Mouse (Mus musculus) spleen, embryonic (tissue): ENCODE measurements around the gene Hspa1a.

Experiments used
- CTCF ChIA-PET: fragments of 350-600 bp; sonication (Branson Sonifier 250); formaldehyde crosslinking; loops from one replicate; lab custom pipeline; 2022; lab: Charles Lee

Gene Hspa1a

GRCm38 (mm10) chr17:34950514-34951455, 21.2 kb downstream of the Hspa1a start:
- CTCF ChIA-PET: no interaction called here

- CTCF ChIA-PET: no interaction called here
Measured at GRCm38 (mm10) chr17:34949553-34949969, 22.4 kb downstream of the Hspa1a start.

GRCm38 (mm10) chr17:34948721-34949552, 23.0 kb downstream of the Hspa1a start:
- CTCF ChIA-PET: interaction anchor here (0.6 to 0.8 kb wide), 3 partner anchors 140 to 222 kb away, joined by 3 to 11 read pairs (median 3); no protein-coding TSS in a partner anchor

GRCm38 (mm10) chr17:34947606-34948005, 24.4 kb downstream of the Hspa1a start:
- CTCF ChIA-PET: interaction anchor here (0.6 to 1.0 kb wide), 3 partner anchors 17 to 48 kb away, joined by 3 to 18 read pairs (median 3); partner anchors contain the start of gene Neu1

- CTCF ChIA-PET: interaction anchor here (0.6 kb wide), 1 partner anchor 11 kb away, joined by 7 read pairs; no protein-coding TSS in a partner anchor
Measured at GRCm38 (mm10) chr17:34946486-34947140, 25.3 kb downstream of the Hspa1a start.

GRCm38 (mm10) chr17:34944362-34944761, 27.6 kb downstream of the Hspa1a start:
- CTCF ChIA-PET: no interaction called here

- CTCF ChIA-PET: interaction anchor here (0.6 to 0.8 kb wide), 2 partner anchors 32 to 117 kb away, joined by 3 to 5 read pairs; no protein-coding TSS in a partner anchor
Measured at GRCm38 (mm10) chr17:34943128-34943815, 28.7 kb downstream of the Hspa1a start.

GRCm38 (mm10) chr17:34941344-34942041, 30.5 kb downstream of the Hspa1a start:
- CTCF ChIA-PET: interaction anchor here (0.7 kb wide), 1 partner anchor 51 kb away, joined by 7 read pairs; no protein-coding TSS in a partner anchor

GRCm38 (mm10) chr17:34937960-34938505, 33.9 kb downstream of the Hspa1a start:
- CTCF ChIA-PET: no interaction called here

GRCm38 (mm10) chr17:34934830-34935229, 37.1 kb downstream of the Hspa1a start:
- CTCF ChIA-PET: no interaction called here

GRCm38 (mm10) chr17:34934031-34934430, 37.9 kb downstream of the Hspa1a start:
- CTCF ChIA-PET: no interaction called here

- CTCF ChIA-PET: no interaction called here
Measured at GRCm38 (mm10) chr17:34932287-34932686, 39.7 kb downstream of the Hspa1a start.

GRCm38 (mm10) chr17:34931735-34932098, 40.2 kb downstream of the Hspa1a start:
- CTCF ChIA-PET: no interaction called here

- CTCF ChIA-PET: interaction anchor here (0.7 kb wide), 1 partner anchor 17 kb away, joined by 3 read pairs; no protein-coding TSS in a partner anchor
Measured at GRCm38 (mm10) chr17:34931061-34931734, 40.8 kb downstream of the Hspa1a start, which contains the start of gene Neu1. Neu1 (plus strand) TSS chr17:34931253.

GRCm38 (mm10) chr17:34928841-34929240, 43.1 kb downstream of the Hspa1a start:
- CTCF ChIA-PET: no interaction called here

GRCm38 (mm10) chr17:34927306-34928019, 44.5 kb downstream of the Hspa1a start:
- CTCF ChIA-PET: no interaction called here

GRCm38 (mm10) chr17:34924258-34924657, 47.7 kb downstream of the Hspa1a start:
- CTCF ChIA-PET: interaction anchor here (0.6 to 1.0 kb wide), 4 partner anchors 8 to 279 kb away, joined by 3 to 5 read pairs (median 3); no protein-coding TSS in a partner anchor

- CTCF ChIA-PET: no interaction called here
Measured at GRCm38 (mm10) chr17:34922939-34923338, 49.0 kb downstream of the Hspa1a start.
